Mouse (Mus musculus) E14TG2a.4 (cell line): ENCODE measurements around the gene Eprs.

ENCODE experiments used
- CTCF ChIP-seq: conservative IDR thresholded peaks from 2 replicates; pipeline ENCODE4 v1.5.1; 2014; ENCODE audit warnings: low read length
- NANOG ChIP-seq: IDR thresholded peaks from 2 replicates; pipeline ENCODE4 v1.6.1; 2014; ENCODE audit warnings: borderline replicate concordance, low read length, mixed read lengths
- POU5F1 ChIP-seq: IDR thresholded peaks from 2 replicates; pipeline ENCODE4 v1.6.1; 2014; ENCODE audit warnings: low read length, borderline replicate concordance

- TF ChIP-seq CTCF (no peak), NANOG (no peak), POU5F1 (no peak)
Observed at GRCm38 (mm10) chr1:185472025-185472720, 109.3 kb downstream of the Eprs start.
